Mouse (Mus musculus) erythroblast, embryonic 14.5 days (primary cell): Measurements from ENCODE around the gene Acpp.

Experiments used
- GATA1 ChIP-seq: IDR thresholded peaks from 2 replicates; pipeline ENCODE4 v1.6.1; 2012; ENCODE audit warnings: low read length, inconsistent platforms, mixed read lengths
- TAL1 ChIP-seq: IDR thresholded peaks from 3 replicates; pipeline ENCODE4 v1.6.1; 2012; ENCODE audit warnings: low read length, inconsistent platforms, mixed read lengths

DNA sequence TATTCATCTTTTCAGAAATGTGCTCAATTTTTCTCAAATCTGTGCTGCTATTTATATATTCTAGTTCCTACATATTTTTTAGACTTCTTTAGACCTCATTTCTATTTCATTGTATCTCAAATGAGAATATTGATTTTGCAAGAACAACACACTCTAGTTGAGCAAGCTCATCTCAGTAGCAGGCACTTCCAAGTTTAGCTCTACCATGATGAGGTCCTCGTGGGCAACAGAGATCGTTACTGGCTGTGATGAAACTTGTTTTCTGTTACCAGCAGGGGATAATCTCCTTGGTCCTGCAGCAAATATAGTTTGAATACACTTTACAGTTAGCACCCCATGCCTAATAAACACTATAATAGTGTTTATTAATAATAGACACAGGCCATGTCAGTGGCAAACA is 81.5 kb downstream of the Acpp start:
- TF ChIP-seq GATA1 (no peak), TAL1 (no peak)
